Mouse (Mus musculus) heart, adult 2 months (tissue): ENCODE measurements around the gene Scd3.

ENCODE experiments used
- CTCF ChIP-seq: fragments of 200-600 bp; IDR thresholded peaks from 2 replicates; pipeline ENCODE4 v1.8.1; 2022; ENCODE audit warnings: antibody characterized with exemption, mild to moderate bottlenecking, moderate library complexity
- EP300 ChIP-seq: fragments of 200-500 bp; IDR thresholded peaks from 2 replicates; pipeline ENCODE4 v1.6.1; 2011; ENCODE audit warnings: low read depth, low read length, control low read depth; ENCODE audit not compliant: insufficient read depth
- POLR2A ChIP-seq: fragments of 200-500 bp; IDR thresholded peaks from 2 replicates; pipeline ENCODE4 v1.6.1; 2011; ENCODE audit warnings: mild to moderate bottlenecking, low read depth, low read length, control low read depth; ENCODE audit not compliant: insufficient read depth

GRCm38 (mm10) chr19:44229776-44230175, 26.7 kb downstream of the Scd3 start:
- no peak for TF ChIP-seq POLR2A
- no peak for TF ChIP-seq CTCF
- no peak for TF ChIP-seq EP300
